Mouse (Mus musculus) mature B cell (primary cell): ENCODE measurements around the gene Dlg4.

Source experiments
- in situ Hi-C: fragments of 300-500 bp; cut with MboI; formaldehyde crosslinking; loops from 2 replicates; pipeline ENCODE4 v1.14.3; 2019

Gene Dlg4

DNA sequence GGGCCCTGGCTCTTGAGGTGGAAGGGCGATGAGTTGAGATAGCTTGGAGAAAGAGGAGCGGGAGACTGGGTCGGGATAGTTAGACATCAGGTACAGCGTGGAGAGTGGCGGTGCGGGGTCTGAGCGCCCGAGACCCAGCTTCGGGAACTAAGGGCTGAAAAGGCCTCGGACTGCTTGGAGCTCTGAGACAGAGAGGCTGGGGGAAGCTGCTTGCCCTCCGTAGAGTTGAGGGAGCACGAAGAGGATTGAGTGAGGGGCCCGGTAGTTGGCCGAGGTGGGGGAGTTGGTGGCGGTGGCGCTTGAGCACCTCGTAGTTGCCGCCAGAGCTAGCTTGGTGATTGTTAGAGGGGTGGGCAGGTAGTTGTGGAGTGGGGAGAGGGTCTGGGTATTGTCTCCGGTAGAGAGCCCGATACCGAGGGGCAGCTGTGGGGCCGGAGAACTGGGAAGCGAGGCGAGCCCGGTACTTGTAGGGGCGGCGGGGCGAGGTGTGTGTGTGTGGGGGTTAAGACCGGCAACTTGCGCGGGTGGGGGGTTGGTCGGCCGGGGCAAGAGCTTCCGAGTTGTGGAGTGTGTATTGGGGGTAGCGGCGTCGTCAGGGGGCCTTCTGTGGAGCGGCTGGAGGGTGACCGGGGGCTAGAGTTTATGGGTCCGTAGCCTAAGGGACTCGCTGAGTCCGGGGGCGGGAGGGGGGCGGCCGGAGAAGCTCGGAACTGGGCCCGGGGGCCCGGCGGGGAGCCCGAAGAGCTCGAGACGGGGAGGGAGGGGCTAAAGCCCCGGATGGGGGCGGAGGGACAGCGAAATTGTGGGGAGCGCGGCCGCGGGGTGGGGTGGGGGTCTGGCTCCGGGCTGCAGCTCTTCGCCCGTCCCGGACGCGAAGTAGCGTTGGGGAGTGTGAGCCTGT lies 20.3 kb upstream of the Dlg4 start:
- in situ Hi-C loops: no loop called here

GRCm38 (mm10) chr11:69997070-69997509 lies 19.7 kb upstream of the Dlg4 start:
- in situ Hi-C loops: no loop called here

DNA sequence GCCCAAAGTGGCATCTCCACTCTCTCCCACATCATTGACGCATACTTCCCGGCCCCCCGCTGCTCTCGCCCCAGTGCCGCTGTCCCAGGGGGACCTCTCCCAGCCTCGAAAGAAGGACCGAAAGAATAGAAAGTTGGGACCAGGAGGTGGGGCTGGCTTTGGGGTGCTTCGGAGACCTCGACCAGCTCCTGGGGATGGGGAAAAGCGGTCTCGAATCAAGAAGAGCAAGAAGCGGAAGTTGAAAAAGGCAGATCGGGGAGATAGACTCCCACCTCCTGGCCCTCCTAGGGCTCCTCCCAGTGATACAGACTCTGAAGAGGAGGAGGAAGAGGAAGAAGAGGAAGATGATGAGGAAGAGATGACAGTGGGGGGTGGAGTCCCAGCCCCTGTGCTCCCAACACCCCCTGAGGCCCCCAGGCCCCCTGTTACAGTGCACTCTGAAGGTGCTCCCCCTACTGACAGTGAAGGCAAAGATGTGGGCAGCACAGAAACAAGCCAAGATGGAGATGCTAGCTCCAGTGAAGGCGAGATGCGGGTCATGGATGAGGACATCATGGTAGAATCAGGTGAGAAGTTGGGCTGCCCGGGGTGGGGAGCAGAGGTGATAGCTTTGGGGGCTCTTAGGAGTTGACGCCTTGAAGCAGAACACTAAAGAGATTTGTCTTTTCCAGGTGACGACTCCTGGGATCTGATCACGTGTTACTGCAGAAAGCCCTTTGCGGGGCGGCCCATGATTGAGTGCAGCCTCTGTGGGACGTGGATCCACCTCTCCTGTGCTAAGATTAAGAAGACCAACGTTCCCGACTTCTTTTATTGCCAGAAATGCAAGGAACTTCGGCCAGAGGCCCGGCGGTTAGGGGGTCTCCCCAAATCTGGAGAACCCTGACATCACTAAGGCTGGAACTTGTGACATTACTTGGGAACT lies 17.9 kb upstream of the Dlg4 start:
- in situ Hi-C loops: no loop called here

DNA sequence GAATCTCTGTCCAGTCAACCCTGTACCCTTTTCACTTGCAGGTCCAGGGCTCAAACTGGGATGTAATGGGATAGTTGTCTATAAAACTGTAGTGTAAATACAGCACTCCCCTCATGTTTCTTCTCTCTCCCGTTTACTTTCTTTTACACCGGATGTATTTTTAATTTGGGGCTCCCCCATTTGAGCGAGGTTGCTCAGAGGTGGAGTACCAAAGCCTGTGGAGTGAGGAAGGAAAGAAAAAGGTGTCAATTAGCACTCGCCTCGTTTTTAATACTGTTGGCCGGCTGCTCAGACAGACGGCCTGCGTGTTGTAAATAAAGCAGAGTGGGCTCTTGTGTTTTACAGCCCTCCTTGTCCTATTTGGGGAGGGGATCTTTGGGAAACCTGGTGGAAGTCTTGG lies 17.1 kb upstream of the Dlg4 start:
- in situ Hi-C loops: loop anchor here (25.0 kb wide), 1 partner anchor 663 kb away; the partner anchor contains the start of genes Eno3, Pfn1 and Spag7

DNA sequence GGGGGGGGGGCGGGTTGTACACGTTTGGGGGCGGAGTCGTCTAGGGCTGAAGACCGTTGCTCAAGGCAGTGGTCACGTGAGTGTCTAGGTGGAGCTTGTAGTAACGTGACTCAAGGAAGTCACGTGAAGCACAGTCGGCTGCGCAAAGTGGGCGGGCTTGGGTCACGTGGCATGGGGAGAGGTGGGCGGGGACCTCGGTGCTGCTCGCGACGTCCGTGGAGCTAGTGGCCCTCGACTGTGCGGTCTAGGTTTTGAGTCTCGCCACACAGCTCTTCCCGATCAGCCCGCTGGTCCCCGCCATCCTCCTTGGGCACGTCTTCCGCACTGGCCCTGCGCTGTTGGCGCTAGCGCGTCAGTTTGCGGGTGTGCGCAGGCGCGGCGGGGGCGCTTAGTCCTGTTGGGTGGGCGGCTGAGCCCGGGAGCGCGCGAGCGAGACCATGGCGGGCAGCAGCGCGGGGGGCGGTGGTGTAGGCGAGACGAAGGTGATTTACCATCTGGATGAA lies 16.3 kb upstream of the Dlg4 start, which contains the start of gene Dvl2:
TSS of gene Dvl2 (plus strand) at position 200 of the 503 bp plus-strand sequence.
- in situ Hi-C loops: loop anchor here (25.0 kb wide), 1 partner anchor 662 kb away; the partner anchor contains the start of genes Eno3, Pfn1 and Spag7

DNA sequence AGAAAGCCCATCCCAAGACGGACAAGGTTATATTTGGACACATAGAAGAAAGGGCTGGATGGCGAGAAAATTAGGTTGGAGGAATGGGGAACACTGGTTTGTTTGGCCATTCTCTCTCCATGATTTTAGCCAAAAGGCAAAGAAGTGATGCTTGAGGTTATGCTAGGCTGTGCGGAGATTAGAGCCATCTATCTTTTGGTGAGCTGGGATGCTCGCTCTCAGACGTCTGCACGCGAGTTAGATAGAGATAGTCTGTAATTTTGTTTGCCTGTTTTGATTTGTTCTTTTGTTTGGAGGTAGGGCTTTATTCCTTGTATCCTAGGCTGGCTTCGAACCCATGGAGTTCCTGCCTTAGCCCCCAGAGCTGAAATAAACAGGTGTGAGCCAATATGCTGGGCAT lies 15.6 kb upstream of the Dlg4 start:
- in situ Hi-C loops: loop anchor here (25.0 kb wide), 1 partner anchor 661 kb away; the partner anchor contains the start of genes Eno3, Pfn1 and Spag7

- in situ Hi-C loops: loop anchor here (25.0 kb wide), 1 partner anchor 660 kb away; the partner anchor contains the start of genes Eno3, Pfn1 and Spag7
Observed at GRCm38 (mm10) chr11:70001865-70002264, 14.9 kb upstream of the Dlg4 start.

DNA sequence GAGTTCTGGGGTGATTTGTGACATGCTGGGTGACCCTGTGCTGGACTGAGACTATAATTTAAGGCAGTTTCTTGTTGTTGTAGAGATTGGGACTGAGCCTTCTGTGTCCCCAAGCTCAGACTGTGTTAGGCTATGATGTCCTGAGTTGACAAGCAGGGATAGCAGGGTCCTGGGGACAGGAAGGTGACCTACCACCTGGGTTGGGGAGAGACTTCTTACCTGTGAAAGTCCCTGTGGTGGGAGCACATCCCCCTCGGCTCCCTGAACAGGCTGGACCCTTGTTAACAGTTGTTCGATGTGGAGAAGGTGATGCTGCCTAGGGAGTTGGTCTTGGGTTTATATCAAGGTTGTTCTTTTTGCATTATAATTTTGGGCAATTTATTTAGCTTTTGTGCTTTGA lies 14.3 kb upstream of the Dlg4 start:
- in situ Hi-C loops: loop anchor here (25.0 kb wide), 1 partner anchor 660 kb away; the partner anchor contains the start of genes Eno3, Pfn1 and Spag7

DNA sequence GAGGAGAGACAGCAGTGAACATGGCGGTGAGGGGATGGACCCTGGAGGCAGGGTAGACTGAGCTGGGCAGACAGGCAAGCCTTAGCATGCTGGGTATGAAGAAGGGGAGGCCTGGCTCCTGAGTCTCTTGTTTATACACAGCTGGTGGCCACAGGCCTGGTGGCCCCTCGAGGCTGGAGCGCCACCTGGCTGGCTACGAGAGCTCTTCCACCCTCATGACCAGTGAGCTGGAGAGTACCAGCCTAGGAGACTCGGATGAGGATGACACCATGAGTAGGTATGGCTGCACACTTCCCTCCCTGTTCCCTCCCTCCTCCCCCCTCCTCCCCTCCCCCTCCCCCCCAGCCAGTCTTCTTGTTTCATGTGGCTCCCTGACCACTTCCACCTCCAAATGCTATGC lies 11.2 kb upstream of the Dlg4 start:
- in situ Hi-C loops: loop anchor here (25.0 kb wide), 1 partner anchor 657 kb away; the partner anchor contains the start of genes Eno3, Pfn1 and Spag7

- in situ Hi-C loops: loop anchor here (25.0 kb wide), 1 partner anchor 652 kb away; the partner anchor contains the start of genes Eno3, Pfn1 and Spag7
Observed at GRCm38 (mm10) chr11:70010033-70010432, 6.7 kb upstream of the Dlg4 start.

- in situ Hi-C loops: loop anchor here (25.0 kb wide), 1 partner anchor 652 kb away; the partner anchor contains the start of genes Eno3, Pfn1 and Spag7
Observed at GRCm38 (mm10) chr11:70010548-70010947, 6.2 kb upstream of the Dlg4 start.

GRCm38 (mm10) chr11:70010961-70011360 lies 5.8 kb upstream of the Dlg4 start:
- in situ Hi-C loops: loop anchor here (25.0 kb wide), 1 partner anchor 651 kb away; the partner anchor contains the start of genes Eno3, Pfn1 and Spag7

DNA sequence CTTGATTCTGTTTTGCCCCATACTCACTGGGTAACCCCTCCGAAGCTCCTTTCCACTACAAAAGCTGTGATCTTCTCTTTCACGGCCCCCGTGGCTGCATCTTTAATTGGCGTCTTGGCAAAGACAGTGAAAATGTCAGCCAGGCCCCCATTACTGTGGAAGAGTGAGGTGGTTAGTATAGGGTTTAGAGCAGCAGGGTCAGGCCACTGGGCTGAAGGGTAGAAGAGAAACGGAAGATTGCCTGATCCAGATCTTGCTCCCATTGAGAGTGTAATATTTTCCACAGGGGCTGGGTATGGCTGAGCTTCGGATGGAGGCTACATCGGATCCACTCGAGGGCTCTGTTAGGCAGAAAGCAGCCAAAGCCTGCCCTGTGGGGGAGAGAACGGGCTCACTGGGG lies 3.8 kb upstream of the Dlg4 start:
- in situ Hi-C loops: loop anchor here (25.0 kb wide), 1 partner anchor 649 kb away; the partner anchor contains the start of genes Eno3, Pfn1 and Spag7

DNA sequence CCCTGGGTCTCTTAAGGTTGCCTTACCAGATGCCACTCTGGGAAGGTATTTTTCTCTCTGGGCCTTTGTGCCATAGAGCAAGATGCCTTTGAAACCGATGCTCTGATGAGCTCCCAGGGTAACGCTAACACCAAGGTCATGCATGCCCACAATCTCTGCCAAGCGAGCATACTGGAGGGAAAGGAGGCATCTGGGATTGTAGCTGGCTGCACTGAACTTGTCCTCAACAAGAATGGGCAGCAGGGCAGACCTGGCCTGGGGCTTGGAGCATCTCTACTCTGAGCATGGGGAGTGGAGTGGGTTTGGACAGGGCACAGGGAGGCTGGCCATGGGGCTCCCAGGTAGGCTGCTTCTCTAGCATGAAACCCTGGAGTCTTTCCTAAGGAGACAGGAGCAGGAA lies 3.3 kb upstream of the Dlg4 start:
- in situ Hi-C loops: loop anchor here (25.0 kb wide), 1 partner anchor 649 kb away; the partner anchor contains the start of genes Eno3, Pfn1 and Spag7

DNA sequence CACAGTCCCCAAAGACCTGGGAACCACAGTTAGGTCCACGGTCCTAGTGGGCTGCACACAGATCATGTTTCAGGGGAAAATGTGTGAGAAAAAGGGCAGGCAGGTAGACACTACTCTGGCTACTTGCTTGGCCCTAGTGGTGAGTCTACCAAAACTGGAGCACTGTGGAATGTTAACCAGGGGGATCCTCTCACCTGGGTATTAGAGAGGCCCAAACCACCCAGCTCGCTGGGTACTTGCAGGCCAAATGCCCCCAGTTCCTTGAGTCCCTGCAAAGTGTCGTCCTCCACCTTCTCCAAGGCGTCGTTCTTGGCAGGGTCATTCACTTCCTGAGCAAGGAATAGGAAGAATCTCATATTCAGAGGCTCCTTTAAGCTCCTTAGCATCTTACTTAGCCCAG lies 2.7 kb upstream of the Dlg4 start:
- in situ Hi-C loops: loop anchor here (25.0 kb wide), 1 partner anchor 648 kb away; the partner anchor contains the start of genes Eno3, Pfn1 and Spag7

DNA sequence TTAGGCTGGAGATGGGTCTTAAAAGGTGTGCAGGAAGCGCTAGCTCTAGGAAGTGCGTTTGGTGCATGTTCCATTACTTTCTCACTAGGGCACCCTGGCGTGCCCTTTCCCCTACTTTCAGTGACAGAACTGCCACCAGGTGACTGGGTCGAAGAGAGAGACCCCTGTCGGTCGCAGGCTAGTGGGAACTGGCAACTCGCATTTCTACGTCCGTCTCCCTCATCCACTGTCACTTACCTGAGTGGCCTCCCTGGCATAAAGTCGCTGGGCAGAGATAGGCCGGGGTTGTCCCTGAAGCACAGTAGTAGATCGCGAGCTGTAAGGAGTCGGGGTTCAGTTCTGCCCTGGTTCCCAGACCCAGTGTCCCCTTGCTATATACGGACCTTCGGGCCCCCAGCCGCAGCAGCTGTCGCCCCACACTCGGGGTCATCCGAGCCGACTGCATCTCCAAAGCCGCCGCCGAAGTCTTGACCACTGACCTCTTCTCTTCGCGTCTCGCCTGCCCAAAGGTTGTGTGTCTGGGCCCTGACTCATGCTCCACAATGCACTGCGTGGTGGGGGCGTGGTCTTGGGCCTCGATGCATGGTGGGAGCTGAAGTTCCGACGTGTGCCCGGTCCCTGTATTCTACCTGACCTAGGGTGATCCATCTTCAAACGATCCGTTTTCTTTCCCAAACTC lies 1.7 kb upstream of the Dlg4 start, which contains the start of gene Acadvl:
TSS of gene Acadvl (minus strand) at position 532 of the 679 bp plus-strand sequence.
- in situ Hi-C loops: loop anchor here (25.0 kb wide), 1 partner anchor 647 kb away; the partner anchor contains the start of genes Eno3, Pfn1 and Spag7

DNA sequence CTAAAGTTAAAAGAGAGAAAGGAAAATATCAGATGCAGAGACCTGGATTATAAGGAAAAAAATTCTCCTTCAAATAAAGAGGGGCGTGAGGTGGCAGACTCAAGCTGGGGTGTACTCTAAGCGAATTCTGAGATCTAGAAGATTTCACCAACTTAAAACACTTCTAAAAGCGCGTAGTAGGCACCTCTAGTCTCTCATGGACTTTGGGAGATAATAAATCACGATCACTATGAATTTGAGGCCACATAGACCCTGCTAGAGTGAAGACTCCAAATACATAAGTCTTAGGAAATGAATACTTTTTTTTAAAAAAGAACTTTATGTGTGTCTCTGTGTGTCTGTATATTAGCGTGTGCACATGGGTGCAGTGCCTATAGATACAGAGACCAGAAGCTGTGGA lies 1.1 kb upstream of the Dlg4 start:
- in situ Hi-C loops: loop anchor here (25.0 kb wide), 1 partner anchor 647 kb away; the partner anchor contains the start of genes Eno3, Pfn1 and Spag7

GRCm38 (mm10) chr11:70016177-70016576 lies 565 bp upstream of the Dlg4 start:
- in situ Hi-C loops: loop anchor here (25.0 kb wide), 1 partner anchor 646 kb away; the partner anchor contains the start of genes Eno3, Pfn1 and Spag7

- in situ Hi-C loops: loop anchor here (25.0 kb wide), 1 partner anchor 645 kb away; the partner anchor contains the start of genes Eno3, Pfn1 and Spag7
Observed at GRCm38 (mm10) chr11:70017199-70017767, 541 bp downstream of the Dlg4 start.
